ENCODE assay signal across 7 mouse cellular contexts in genomic region chr2:132575256-132575655, GRCm38 (mm10). TPM values are rescaled to one million over a fixed set of nuclear protein-coding genes. Genes with fewer than 3 reads are reported as not detected.
DNase-seq lines count a peak whose midpoint lies in the region; ATAC-seq and TF ChIP-seq lines count a peak whose summit lies in the region.

No protein-coding gene starts in this region.

- H3K27ac ChIP-seq in cortical plate, adult 2 months (ENCODE audit: insufficient read depth, low read length) = peak overlapping the region; percentile 42
- H3K27ac ChIP-seq in heart, embryonic 16.5 days (ENCODE audit: low read length) = no peak overlapping the region
- no peak overlapping the region for H3K27ac ChIP-seq in midbrain, embryonic 13.5 days

- TF ChIP-seq CTCF in cortical plate, adult 2 months (IDR thresholded peaks at IDR 0.05; ENCODE audit: extremely low read depth, insufficient read depth, low read length) = no peak

- H3K9ac ChIP-seq in heart, embryonic 16.5 days (ENCODE audit: low read length) = no peak overlapping the region
- no peak overlapping the region for H3K9ac ChIP-seq in midbrain, embryonic 13.5 days (replicated peaks)

- H3K4me3 ChIP-seq in cortical plate, adult 2 months (ENCODE audit: insufficient read depth, low read length) = peak overlapping the region; percentile 36
- no peak overlapping the region for H3K4me3 ChIP-seq in heart, embryonic 16.5 days (ENCODE audit: low read length)
- peak overlapping the region; percentile 78; the same call in 1 of the 2 replicates for H3K4me3 ChIP-seq in midbrain, embryonic 13.5 days (replicated peaks)

- no peak for TF ChIP-seq POLR2A in cortical plate, adult 2 months (IDR thresholded peaks at IDR 0.05; ENCODE audit: extremely low read depth, insufficient read depth, low read length)

- no peak for ATAC-seq in heart, embryonic 16.5 days (replicated peaks; ENCODE audit: extremely low read depth, insufficient read depth, low FRiP score)
- ATAC-seq in midbrain, embryonic 13.5 days = no peak
- no peak for ATAC-seq in cerebellum, adult (ENCODE audit: insufficient number of reproducible peaks, low FRiP score, low TSS enrichment)

- H3K36me3 ChIP-seq in heart, embryonic 16.5 days (ENCODE audit: control insufficient read depth, insufficient read depth) = peaks cover 7% of the 10 kb centered on the region
- peaks cover 11% of the 10 kb centered on the region for H3K36me3 ChIP-seq in midbrain, embryonic 13.5 days

- WGBS in heart, embryonic 16.5 days = 67% methylated on average over 3 of the region's 3 CpGs
- WGBS in midbrain, embryonic 13.5 days = 88% methylated on average over 3 of the region's 3 CpGs

- peak overlapping the region; percentile 89; the same call in 1 of the 2 replicates for H3K4me2 ChIP-seq in heart, embryonic 16.5 days (ENCODE audit: low read depth, low read length)
- 0 out of 2 replicates have a peak overlapping the region, but pooled peaks have one; percentile 13 for H3K4me2 ChIP-seq in midbrain, embryonic 13.5 days (replicated peaks)

- H3K4me1 ChIP-seq in cortical plate, adult 2 months (ENCODE audit: control insufficient read depth, insufficient read depth, low read length) = peaks cover 2% of the 10 kb centered on the region; the same call in 1 of the 2 replicates
- H3K4me1 ChIP-seq in heart, embryonic 16.5 days (ENCODE audit: control insufficient read depth, insufficient read depth, low read length) = peaks cover 21% of the 10 kb centered on the region
- H3K4me1 ChIP-seq in midbrain, embryonic 13.5 days (replicated peaks) = peaks cover 22% of the 10 kb centered on the region

- no peaks in the 10 kb centered on the region for H3K9me3 ChIP-seq in heart, embryonic 16.5 days (replicated peaks; ENCODE audit: control insufficient read depth, low read length)
- H3K9me3 ChIP-seq in midbrain, embryonic 13.5 days = no peaks in the 10 kb centered on the region

- peak; percentile 35 for DNase-seq in kidney, adult 9 months
- no peak for DNase-seq in kidney, postnatal 14 days
- DNase-seq in testis, postnatal 10 days (ENCODE audit: low spot score) = no peak

- H3K27me3 ChIP-seq in heart, embryonic 16.5 days (ENCODE audit: control insufficient read depth, insufficient read depth, low read length) = no peaks in the 10 kb centered on the region
- H3K27me3 ChIP-seq in midbrain, embryonic 13.5 days = no peaks in the 10 kb centered on the region

RNA-seq across cellular contexts. Expression of gene Gpcpd1, which starts 12.3 kb away (rescaled TPM):
- 99.6 and 105 TPM in 2 replicates for polyA plus RNA-seq in cortical plate, adult 2 months (2012; rRNA removed)
- polyA plus RNA-seq in heart, embryonic 16.5 days (2015; fragmentation: Nextera tagmentation; extraction: Ambion mirVana) = 25.4 and 28.8 TPM in 2 replicates
- 80.9 and 103 TPM in 2 replicates for polyA plus RNA-seq in midbrain, embryonic 13.5 days (2015; fragmentation: Nextera tagmentation; extraction: Ambion mirVana)
